Mouse (Mus musculus): ENCODE results near the gene B130006D01Rik.

- no peak for TF ChIP-seq POLR2A (IDR thresholded peaks at IDR 0.05; ENCODE audit: control insufficient read depth, low read depth, low read length)
- TF ChIP-seq CTCF (IDR thresholded peaks at IDR 0.05; ENCODE audit: control insufficient read depth, insufficient read depth, insufficient replicate concordance, low read depth, low read length) = no peak
These were observed 21.1 kb downstream of the B130006D01Rik start for GRCm38 (mm10) chr11:95744521-95744920.
